Mouse (Mus musculus): ENCODE data around the gene Rrp12. TPM values are rescaled to one million over a fixed set of nuclear protein-coding genes. Genes with fewer than 3 reads are reported as not detected.

Gene Rrp12
- polyA plus RNA-seq, 2 experiments from 2014 or later = 7.2 to 17.3 TPM

GRCm38 (mm10) chr19:41829381-41830105, 66.4 kb downstream of the Rrp12 start, which contains the start of gene Frat1:
Gene Frat1, plus strand, starts transcription at chr19:41829970.
- peak; percentile 91 for ATAC-seq

GRCm38 (mm10) chr19:41828941-41829340, 67.0 kb downstream of the Rrp12 start:
- no peak for ATAC-seq

- no peak for ATAC-seq
These were observed 69.4 kb downstream of the Rrp12 start for GRCm38 (mm10) chr19:41826529-41826928.

- ATAC-seq = no peak
These were observed 71.0 kb downstream of the Rrp12 start for GRCm38 (mm10) chr19:41824950-41825349.

GRCm38 (mm10) chr19:41822589-41822988, 73.4 kb downstream of the Rrp12 start:
- ATAC-seq = no peak

GRCm38 (mm10) chr19:41821436-41821835, 74.5 kb downstream of the Rrp12 start:
- no peak for ATAC-seq

- ATAC-seq = no peak
These were observed 77.2 kb downstream of the Rrp12 start for GRCm38 (mm10) chr19:41818749-41819148.

- no peak for ATAC-seq
These were observed 78.6 kb downstream of the Rrp12 start for GRCm38 (mm10) chr19:41817325-41817724.

- no peak for ATAC-seq
These were observed 79.1 kb downstream of the Rrp12 start for GRCm38 (mm10) chr19:41816915-41817314.

GRCm38 (mm10) chr19:41816410-41816809, 79.6 kb downstream of the Rrp12 start:
- no peak for ATAC-seq

- ATAC-seq = no peak
These were observed 82.6 kb downstream of the Rrp12 start for GRCm38 (mm10) chr19:41813374-41813773.

Other genes starting within 250 kb of the Rrp12 start
- not detected for gene Slit1, start 152.5 kb downstream of the Rrp12 start, polyA plus RNA-seq (2017; shearing (Covaris generic))
- gene Arhgap19, start 94.1 kb downstream of the Rrp12 start, polyA plus RNA-seq (2017; shearing (Covaris generic)) = 1 to 10 TPM; 3.0 to 5.9 TPM
- gene Frat1, start 66.2 kb downstream of the Rrp12 start, polyA plus RNA-seq (2017; shearing (Covaris generic)) = 10 to 100 TPM; 24.5 to 30.3 TPM
- gene Frat2, start 48.0 kb downstream of the Rrp12 start, polyA plus RNA-seq (2017; shearing (Covaris generic)) = 1 to 10 TPM in 1 of 2 experiments, under 1 TPM in 1; 0.75 to 1.9 TPM
- 10 to 100 TPM; 41.8 to 43.3 TPM for gene Pgam1, start 15.8 kb upstream of the Rrp12 start, polyA plus RNA-seq (2017; shearing (Covaris generic))
- gene Exosc1, start 37.2 kb upstream of the Rrp12 start, polyA plus RNA-seq (2017; shearing (Covaris generic)) = 10 to 100 TPM; 83.6 to 89.9 TPM
- 10 to 100 TPM; 40.7 to 59.3 TPM for gene Zdhhc16, start 37.3 kb upstream of the Rrp12 start, polyA plus RNA-seq (2017; shearing (Covaris generic))
- 100 to 1,000 TPM in 1 of 2 experiments, 10 to 100 TPM in 1; 78.1 to 104 TPM for gene Mms19, start 85.0 kb upstream of the Rrp12 start, polyA plus RNA-seq (2017; shearing (Covaris generic))
- 1 to 10 TPM; 3.7 to 4.1 TPM for gene Ubtd1, start 85.6 kb upstream of the Rrp12 start, polyA plus RNA-seq (2017; shearing (Covaris generic))
- not detected for gene Ankrd2, start 139.8 kb upstream of the Rrp12 start, polyA plus RNA-seq (2017; shearing (Covaris generic))
- not detected for gene Hoga1, start 149.4 kb upstream of the Rrp12 start, polyA plus RNA-seq (2017; shearing (Covaris generic))
- not detected for gene 4933411K16Rik, start 156.1 kb upstream of the Rrp12 start, polyA plus RNA-seq (2017; shearing (Covaris generic))
- under 1 TPM in 1 of 2 experiments, not detected in 1; 0.52 TPM for gene Morn4, start 190.2 kb upstream of the Rrp12 start, polyA plus RNA-seq (2017; shearing (Covaris generic))
- 10 to 100 TPM; 11.4 to 17.4 TPM for gene Pi4k2a, start 194.3 kb upstream of the Rrp12 start, polyA plus RNA-seq (2017; shearing (Covaris generic))
- 1 to 10 TPM; 4.5 to 7.2 TPM for gene Avpi1, start 232.9 kb upstream of the Rrp12 start, polyA plus RNA-seq (2017; shearing (Covaris generic))